Mouse (Mus musculus) cerebellum, adult 2 months (tissue): ENCODE measurements around the gene Jmjd4. TPM values are rescaled to one million over a fixed set of nuclear protein-coding genes. Genes with fewer than 3 reads are reported as not detected.

Experiments used
- DNase-seq, 2 experiments: peaks; one replicate each; pipeline ENCODE4 v3.0.0; 2021
- H3K27ac ChIP-seq: fragments of 200-500 bp; 2 replicates; pipeline ENCODE4 v1.5.1; 2012; ENCODE audit warnings: low read length, control low read depth, inconsistent platforms; ENCODE audit not compliant: insufficient read depth
- H3K27me3 ChIP-seq: fragments of 200-500 bp; 2 replicates; pipeline ENCODE4 v1.6.1; 2012; ENCODE audit warnings: inconsistent platforms, mild to moderate bottlenecking, low read length, moderate library complexity; ENCODE audit not compliant: control insufficient read depth, insufficient read depth
- H3K4me1 ChIP-seq: fragments of 200-500 bp; 2 replicates; pipeline ENCODE4 v1.6.1; 2011; ENCODE audit warnings: low read length; ENCODE audit not compliant: control insufficient read depth, insufficient read depth
- H3K4me3 ChIP-seq: fragments of 200-500 bp; replicated peaks from 2 replicates; pipeline ENCODE3; 2011; ENCODE audit warnings: mild to moderate bottlenecking, low read depth, low read length, control low read depth; ENCODE audit not compliant: insufficient read depth
- CTCF ChIP-seq: fragments of 200-500 bp; IDR thresholded peaks from 2 replicates; pipeline ENCODE4 v1.5.1; 2011; ENCODE audit warnings: low read depth, mild to moderate bottlenecking, control low read depth, low read length, moderate library complexity, borderline replicate concordance; ENCODE audit not compliant: insufficient read depth
- POLR2A ChIP-seq: fragments of 200-500 bp; IDR thresholded peaks from 2 replicates; pipeline ENCODE4 v1.6.1; 2011; ENCODE audit warnings: low read length, control low read depth, borderline replicate concordance; ENCODE audit not compliant: insufficient read depth
- WGBS: fragments of 180-500 bp; shearing (Covaris S2); methylation state at CpG from one replicate; pipeline ENCODE4 v1.1.7; 2018; 5-methylcytosine and 5-hydroxymethylcytosine counted together
- polyA plus RNA-seq: library from polyadenylated mRNA; depleted of rRNA; stranded (reverse); fragments of >200 nt; gene quantifications from 2 replicates; pipeline ENCODE4 v1.2.3, GENCODE M21; 2012

The Jmjd4 gene
- polyA plus RNA-seq, 1 experiment, result 11.6 TPM

GRCm38 (mm10) chr11:59421967-59422366 lies 27.9 kb upstream of the Jmjd4 start:
- TF ChIP-seq POLR2A (no peak), CTCF (no peak)
- peaks cover 4% of the 10 kb centered on the region for H3K4me1 ChIP-seq
- no peaks in the 10 kb centered on the region for H3K27me3 ChIP-seq
- DNase-seq, result no peak
- H3K4me3 ChIP-seq, result no peak overlapping the region
- 92% methylated on average over 2 of the region's 2 CpGs for WGBS
- no peak overlapping the region for H3K27ac ChIP-seq

DNA sequence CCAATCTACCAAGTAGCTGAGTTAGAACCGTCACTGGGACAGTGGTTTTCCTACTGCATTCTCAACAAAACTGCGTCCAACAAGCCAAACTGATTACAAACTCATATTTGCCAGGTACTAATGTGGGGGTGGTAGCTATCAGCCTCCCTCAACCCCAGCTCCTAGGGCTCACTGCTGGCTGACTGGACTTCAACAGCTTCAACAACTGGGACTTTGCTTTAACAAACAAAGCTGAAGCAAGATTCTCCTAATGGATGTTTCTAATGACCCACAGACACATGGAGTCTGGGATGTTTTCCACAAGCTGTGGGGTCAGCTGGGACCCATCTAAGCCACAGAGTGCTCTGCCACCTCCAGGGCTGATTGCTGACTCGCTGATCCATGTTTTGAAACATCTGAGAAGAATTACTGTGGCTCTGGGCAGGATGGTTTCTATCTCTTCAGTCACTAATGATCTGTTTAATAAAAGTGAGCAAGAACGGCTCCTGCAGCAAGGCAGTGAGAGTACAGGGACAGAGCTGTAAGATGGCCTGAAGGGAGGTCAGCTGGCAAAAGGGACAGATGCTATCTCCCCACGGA lies 26.7 kb upstream of the Jmjd4 start:
- TF ChIP-seq CTCF, result no peak
- TF ChIP-seq POLR2A, result no peak
- Histone ChIP-seq H3K27me3 (no peaks in the 10 kb centered on the region), H3K4me1 (peaks cover 4% of the 10 kb centered on the region), H3K27ac (no peak overlapping the region), H3K4me3 (no peak overlapping the region)
- no peak for DNase-seq
- WGBS, result 77% methylated on average over 5 of the region's 5 CpGs

GRCm38 (mm10) chr11:59425671-59426101 lies 24.2 kb upstream of the Jmjd4 start:
- no peak for TF ChIP-seq CTCF
- no peak for TF ChIP-seq POLR2A
- DNase-seq, result no peak
- no peak overlapping the region for H3K4me3 ChIP-seq
- H3K27me3 ChIP-seq, result no peaks in the 10 kb centered on the region
- H3K4me1 ChIP-seq, result peaks cover 8% of the 10 kb centered on the region
- no peak overlapping the region for H3K27ac ChIP-seq
- WGBS, result 38% methylated on average over 7 of the region's 7 CpGs

DNA sequence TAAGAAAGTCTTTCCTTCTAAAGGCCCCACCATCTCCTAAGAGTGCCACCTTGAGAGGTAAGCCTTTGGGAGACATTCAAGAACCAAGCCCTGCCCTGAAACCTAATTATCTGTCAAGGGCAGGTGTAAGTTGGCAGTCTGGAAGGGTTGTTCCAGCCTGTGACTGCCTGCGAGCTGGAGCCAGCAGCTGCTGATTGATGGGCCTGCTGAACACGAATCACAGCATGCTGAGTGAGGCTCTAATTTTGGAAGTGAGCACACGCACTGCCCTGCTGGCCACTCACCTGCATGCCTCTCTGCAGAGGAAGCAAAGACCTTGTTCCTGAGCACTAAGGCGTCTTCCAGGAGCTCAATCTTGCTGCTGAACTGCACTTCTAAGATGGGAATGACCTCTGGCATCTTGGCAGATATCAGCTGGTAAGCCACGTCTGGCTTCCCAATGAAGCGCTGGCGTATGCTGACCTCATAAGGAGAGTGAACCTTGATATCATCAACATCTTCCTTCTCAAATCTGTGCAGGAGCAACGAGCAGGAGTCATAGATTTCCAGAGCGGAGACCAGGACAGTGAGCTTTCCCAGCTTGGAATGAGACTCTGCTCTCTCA lies 21.7 kb upstream of the Jmjd4 start:
- TF ChIP-seq CTCF (no peak), POLR2A (no peak)
- Histone ChIP-seq H3K27ac (no peak overlapping the region), H3K27me3 (no peaks in the 10 kb centered on the region), H3K4me3 (no peak overlapping the region), H3K4me1 (peaks cover 12% of the 10 kb centered on the region)
- whole genome bisulfite sequencing, result 45% methylated on average over 9 of the region's 9 CpGs
- DNase-seq, result peak; percentile 29 to 51

GRCm38 (mm10) chr11:59429959-59430358 lies 19.9 kb upstream of the Jmjd4 start:
- Histone ChIP-seq H3K27me3 (no peaks in the 10 kb centered on the region), H3K4me1 (peaks cover 15% of the 10 kb centered on the region), H3K4me3 (no peak overlapping the region), H3K27ac (no peak overlapping the region)
- WGBS, result 75% methylated on average over 1 of the region's 1 CpGs
- TF ChIP-seq POLR2A, result no peak
- no peak for TF ChIP-seq CTCF
- DNase-seq, result no peak

DNA sequence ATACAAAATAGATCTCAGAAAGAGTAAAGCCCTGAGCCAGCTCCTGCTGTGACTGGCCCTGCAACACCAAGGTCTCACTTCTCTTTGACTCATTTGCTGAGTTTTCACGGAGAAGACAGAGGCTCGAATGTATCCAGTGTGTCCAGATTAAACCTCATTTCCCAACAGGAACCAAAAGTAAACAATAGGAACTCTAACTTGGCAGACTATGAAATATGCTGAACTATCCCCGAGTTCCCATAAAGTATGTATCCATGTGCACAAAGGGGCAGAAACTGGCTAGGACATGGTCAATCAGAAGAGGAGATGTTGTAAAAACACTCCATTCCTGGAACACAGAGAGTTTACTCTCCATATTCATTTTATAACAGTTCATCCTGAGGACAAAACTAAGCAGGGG lies 17.6 kb upstream of the Jmjd4 start:
- TF ChIP-seq CTCF (no peak), POLR2A (no peak)
- H3K4me1 ChIP-seq, result peaks cover 11% of the 10 kb centered on the region
- H3K27ac ChIP-seq, result no peak overlapping the region
- H3K27me3 ChIP-seq, result no peaks in the 10 kb centered on the region
- 36% methylated on average over 3 of the region's 3 CpGs for WGBS
- no peak overlapping the region for H3K4me3 ChIP-seq
- DNase-seq, result no peak

GRCm38 (mm10) chr11:59437954-59438353 lies 11.9 kb upstream of the Jmjd4 start:
- WGBS, result 75% methylated on average over 12 of the region's 12 CpGs
- no peak overlapping the region for H3K4me3 ChIP-seq

DNA sequence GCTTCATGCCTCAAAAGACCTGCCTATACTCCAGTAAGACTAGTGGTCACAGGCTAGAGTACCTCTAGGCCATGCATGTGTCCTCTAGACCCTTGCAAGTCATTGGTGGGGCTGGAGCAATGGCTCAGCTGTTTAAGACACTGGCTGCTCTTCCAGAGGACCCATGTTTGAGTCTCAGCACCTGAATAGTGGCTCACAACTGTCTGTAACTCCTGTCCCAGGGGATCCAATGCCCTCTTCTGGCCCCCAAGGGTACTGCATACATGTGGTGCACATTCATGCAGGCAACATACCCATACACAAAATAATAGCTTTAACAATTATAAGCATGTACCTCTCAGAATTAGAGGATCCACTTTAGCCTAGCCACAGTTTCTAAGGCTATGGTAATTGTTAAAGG lies 6.7 kb upstream of the Jmjd4 start:
- Histone ChIP-seq H3K27me3 (no peaks in the 10 kb centered on the region), H3K27ac (no peak overlapping the region), H3K4me1 (no peaks in the 10 kb centered on the region), H3K4me3 (no peak overlapping the region)
- DNase-seq, result no peak
- TF ChIP-seq POLR2A (no peak), CTCF (no peak)

More at GRCm38 (mm10) chr11:59437954-59438353, 11.9 kb upstream of the Jmjd4 start:
- Histone ChIP-seq H3K4me1 (0 out of 2 replicates have a peak, but pooled peaks cover 3% of the 10 kb centered on the region), H3K27ac (no peak overlapping the region), H3K27me3 (no peaks in the 10 kb centered on the region)
- no peak for DNase-seq
- TF ChIP-seq CTCF, result no peak
- TF ChIP-seq POLR2A, result no peak
